Comparison of ENCODE assay signal across 20 mouse cellular contexts in genomic region chr5:143522882-143523281, GRCm38 (mm10). TPM values are rescaled to one million over a fixed set of nuclear protein-coding genes. Genes with fewer than 3 reads are reported as not detected.
A peak's percentile ranks its signal among the peaks of the same experiment; 100 is the strongest.
DNase-seq lines count a peak whose midpoint lies in the region; ATAC-seq lines count a peak whose summit lies in the region.
"Had no signal": no experiment of that assay in that cellular context is flagged by ENCODE, and none has a peak within 500 bp of the region (broad histone marks: within the 10 kb centered on the region; RNA-seq: fewer than 3 reads in every experiment).

No protein-coding gene starts in this region.

- ATAC-seq in liver, embryonic 12.5 days = no peak
- no peak for ATAC-seq in liver, embryonic 16.5 days (ENCODE audit: low read depth)
- ATAC-seq in megakaryocyte progenitor cell, adult 5-6 weeks (replicated peaks; ENCODE audit: poor library complexity) = no peak
- ATAC-seq: forebrain, embryonic 16.5 days had no signal

- H3K9me3 ChIP-seq in liver, embryonic 12.5 days (replicated peaks) = no peaks in the 10 kb centered on the region
- no peaks in the 10 kb centered on the region for H3K9me3 ChIP-seq in liver, embryonic 16.5 days (replicated peaks; ENCODE audit: control insufficient read depth, low read length)
- H3K9me3 ChIP-seq in embryonic facial prominence, embryonic 10.5 days = no peaks in the 10 kb centered on the region
- H3K9me3 ChIP-seq: embryonic facial prominence, embryonic 15.5 days; heart, embryonic 12.5 days; hindbrain, embryonic 10.5 days had no signal

- peaks cover 87% of the 10 kb centered on the region for H3K4me1 ChIP-seq in liver, embryonic 12.5 days
- peaks cover 66% of the 10 kb centered on the region for H3K4me1 ChIP-seq in liver, embryonic 16.5 days (ENCODE audit: control insufficient read depth, low read depth, low read length)
- peaks cover 39% of the 10 kb centered on the region for H3K4me1 ChIP-seq in embryonic facial prominence, embryonic 10.5 days

- H3K36me3 ChIP-seq in liver, embryonic 12.5 days = peaks cover 43% of the 10 kb centered on the region
- H3K36me3 ChIP-seq in liver, embryonic 16.5 days (ENCODE audit: control insufficient read depth, insufficient read depth) = peaks cover 8% of the 10 kb centered on the region; the same call in 1 of the 2 replicates
- peaks cover 41% of the 10 kb centered on the region for H3K36me3 ChIP-seq in embryonic facial prominence, embryonic 10.5 days (replicated peaks)
- H3K36me3 ChIP-seq: embryonic facial prominence, embryonic 15.5 days had no signal

- no peaks in the 10 kb centered on the region for H3K27me3 ChIP-seq in liver, embryonic 12.5 days (replicated peaks)
- no peaks in the 10 kb centered on the region for H3K27me3 ChIP-seq in liver, embryonic 16.5 days (ENCODE audit: control insufficient read depth, insufficient read depth, low read depth, low read length)
- no peaks in the 10 kb centered on the region for H3K27me3 ChIP-seq in embryonic facial prominence, embryonic 10.5 days (replicated peaks; ENCODE audit: low read depth, poor library complexity, severe bottlenecking)
- H3K27me3 ChIP-seq: CH12.LX; embryonic facial prominence, embryonic 15.5 days; heart, embryonic 12.5 days had no signal

- WGBS in liver, embryonic 12.5 days (ENCODE audit: insufficient replicate concordance) = 82% methylated on average over 3 of the region's 3 CpGs
- WGBS in liver, embryonic 16.5 days (ENCODE audit: insufficient replicate concordance) = 82% methylated on average over 3 of the region's 3 CpGs
- 94% methylated on average over 3 of the region's 3 CpGs for WGBS in embryonic facial prominence, embryonic 10.5 days

- H3K9ac ChIP-seq in liver, embryonic 12.5 days = 0 out of 2 replicates have a peak overlapping the region, but pooled peaks have one; percentile 6
- no peak overlapping the region for H3K9ac ChIP-seq in liver, embryonic 16.5 days (ENCODE audit: low read depth, low read length)
- H3K9ac ChIP-seq: embryonic facial prominence, embryonic 15.5 days; heart, embryonic 12.5 days; hindbrain, embryonic 14.5 days had no signal

- DNase-seq in 3T3-L1 (ENCODE audit: low read depth, low spot score) (peak; percentile 58), 416B (ENCODE audit: low read depth) (peak; percentile 46)
- DNase-seq in frontal cortex, postnatal 14 days (ENCODE audit: low spot score in 2 of 2) = no peak
- DNase-seq in embryonic facial prominence, embryonic 10.5 days (ENCODE audit: low spot score) = no peak
- DNase-seq: adrenal gland, adult 2 months; adrenal gland, postnatal 25 days; cerebellum, adult 18-20 months; cerebellum, adult 9-11 months; gastrocnemius, adult 2 months; gastrocnemius, postnatal 25 days had no signal

- H3K4me2 ChIP-seq in liver, embryonic 12.5 days = peak overlapping the region; percentile 15
- no peak overlapping the region for H3K4me2 ChIP-seq in liver, embryonic 16.5 days (ENCODE audit: low read depth, low read length)
- H3K4me2 ChIP-seq: embryonic facial prominence, embryonic 15.5 days; heart, embryonic 12.5 days; hindbrain, embryonic 14.5 days had no signal

- peak overlapping the region; percentile 54; the same call in 1 of the 2 replicates for H3K27ac ChIP-seq in liver, embryonic 12.5 days
- 0 out of 2 replicates have a peak overlapping the region, but pooled peaks have one; percentile 24 for H3K27ac ChIP-seq in liver, embryonic 16.5 days (ENCODE audit: low read length)
- no peak overlapping the region for H3K27ac ChIP-seq in embryonic facial prominence, embryonic 10.5 days (replicated peaks)
- H3K27ac ChIP-seq: embryonic facial prominence, embryonic 15.5 days; gastrocnemius, adult 2 months; hindbrain, embryonic 10.5 days; hindbrain, embryonic 14.5 days had no signal

- no peak overlapping the region for H3K4me3 ChIP-seq in liver, embryonic 12.5 days
- no peak overlapping the region for H3K4me3 ChIP-seq in liver, embryonic 16.5 days (ENCODE audit: low read depth, low read length)
- no peak overlapping the region for H3K4me3 ChIP-seq in embryonic facial prominence, embryonic 10.5 days
- H3K4me3 ChIP-seq: embryonic facial prominence, embryonic 15.5 days; erythroblast, embryonic 14.5 days; gastrocnemius, adult 2 months; heart, embryonic 12.5 days; hindbrain, embryonic 10.5 days had no signal

RNA-seq across cellular contexts. Expression of gene Rac1, which starts 5.0 kb away (rescaled TPM):
- polyA plus RNA-seq in liver, embryonic 12.5 days (2016; fragmentation: Nextera tagmentation; extraction: Ambion mirVana) = 254 and 256 TPM in 2 replicates
- polyA plus RNA-seq in liver, embryonic 16.5 days (2015; fragmentation: Nextera tagmentation; extraction: Ambion mirVana) = 104 and 135 TPM in 2 replicates
- 654 and 681 TPM in 2 replicates for total RNA-seq in megakaryocyte progenitor cell, adult 5-6 weeks (2015)
- 85.9 and 114 TPM in 2 replicates for total RNA-seq in megakaryocyte progenitor cell, adult 5-6 weeks (2017)
- polyA plus RNA-seq in embryonic facial prominence, embryonic 10.5 days (2016; fragmentation: Nextera tagmentation; extraction: Ambion mirVana) = 400 and 407 TPM in 2 replicates

RNA-seq across cellular contexts. Expression of gene Daglb, which starts 58.5 kb away (rescaled TPM):
- 11.8 and 12.6 TPM in 2 replicates for polyA plus RNA-seq in liver, embryonic 12.5 days (2016; fragmentation: Nextera tagmentation; extraction: Ambion mirVana)
- polyA plus RNA-seq in liver, embryonic 16.5 days (2015; fragmentation: Nextera tagmentation; extraction: Ambion mirVana) = 7.3 and 7.7 TPM in 2 replicates
- 13.4 and 15.3 TPM in 2 replicates for total RNA-seq in megakaryocyte progenitor cell, adult 5-6 weeks (2015)
- total RNA-seq in megakaryocyte progenitor cell, adult 5-6 weeks (2017) = 22.7 and 25.9 TPM in 2 replicates
- polyA plus RNA-seq in embryonic facial prominence, embryonic 10.5 days (2016; fragmentation: Nextera tagmentation; extraction: Ambion mirVana) = 12.4 and 12.6 TPM in 2 replicates

Comparison
In these comparisons a context has a peak if more than half of its experiments do, and no peak if none do; other contexts are left out.
1. DNase-seq: peak in 3T3-L1 (single experiment) and 416B (single experiment); none in frontal cortex, postnatal 14 days (0 of 2) and embryonic facial prominence, embryonic 10.5 days (single experiment).